ENCODE assay signal across 13 mouse cellular contexts in the genomic region with DNA sequence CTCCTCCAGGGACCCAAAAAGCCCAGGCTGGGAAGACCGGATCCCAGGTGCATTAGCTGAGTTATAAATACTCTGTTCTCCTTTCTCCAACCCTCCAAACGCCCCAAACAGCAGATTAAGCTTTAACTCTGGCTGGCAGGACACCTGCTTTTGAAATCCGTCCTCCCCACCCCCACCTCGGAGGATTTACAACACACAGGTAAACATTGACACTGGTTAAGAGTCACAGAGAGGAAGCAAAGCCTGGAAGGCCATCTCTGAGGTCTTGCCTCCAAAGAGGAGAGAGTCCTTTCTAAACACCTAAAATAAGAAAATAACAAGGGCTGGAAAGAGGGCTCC. TPM values are rescaled to one million over a fixed set of nuclear protein-coding genes. Genes with fewer than 3 reads are reported as not detected.
DNase-seq lines count a peak whose midpoint lies in the region; ATAC-seq and TF ChIP-seq lines count a peak whose summit lies in the region.
"Had no signal": no experiment of that assay in that cellular context is flagged by ENCODE, and none has a peak within 500 bp of the region (broad histone marks: within the 10 kb centered on the region; RNA-seq: fewer than 3 reads in every experiment).

No protein-coding gene starts in this region.

- no peak overlapping the region for H3K4me2 ChIP-seq in forebrain, embryonic 12.5 days
- no peak overlapping the region for H3K4me2 ChIP-seq in forebrain, embryonic 16.5 days (ENCODE audit: low read length)
- no peak overlapping the region for H3K4me2 ChIP-seq in kidney, postnatal 0 days (ENCODE audit: low read length)
- H3K4me2 ChIP-seq in liver, embryonic 15.5 days = peak overlapping the region; percentile 35
- no peak overlapping the region for H3K4me2 ChIP-seq in stomach, embryonic 14.5 days (replicated peaks; ENCODE audit: low read depth, low read length)
- H3K4me2 ChIP-seq: neural tube, embryonic 13.5 days had no signal

- no peaks in the 10 kb centered on the region for H3K27me3 ChIP-seq in forebrain, embryonic 12.5 days
- no peaks in the 10 kb centered on the region for H3K27me3 ChIP-seq in forebrain, embryonic 16.5 days (replicated peaks; ENCODE audit: control insufficient read depth, insufficient read depth, low read length)
- H3K27me3 ChIP-seq in kidney, postnatal 0 days (ENCODE audit: insufficient read depth, low read length) = no peaks in the 10 kb centered on the region
- no peaks in the 10 kb centered on the region for H3K27me3 ChIP-seq in liver, embryonic 15.5 days
- H3K27me3 ChIP-seq in stomach, embryonic 14.5 days (ENCODE audit: control insufficient read depth, insufficient read depth, low read length) = no peaks in the 10 kb centered on the region
- H3K27me3 ChIP-seq: neural tube, embryonic 13.5 days had no signal

- no peak for DNase-seq in kidney, postnatal 0 days (ENCODE audit: low spot score)
- no peak for DNase-seq in thymus, postnatal 14 days
- no peak for DNase-seq in heart, postnatal 10 days
- no peak for DNase-seq in embryo, embryonic 9.5 days (ENCODE audit: extremely low spot score)
- DNase-seq: gastrocnemius, postnatal 25 days; left cerebral cortex, postnatal 4 days; right cerebral cortex, postnatal 14 days had no signal

- no peaks in the 10 kb centered on the region for H3K36me3 ChIP-seq in forebrain, embryonic 12.5 days (replicated peaks)
- H3K36me3 ChIP-seq in forebrain, embryonic 16.5 days (ENCODE audit: control insufficient read depth, insufficient read depth) = no peaks in the 10 kb centered on the region
- H3K36me3 ChIP-seq in kidney, postnatal 0 days (ENCODE audit: insufficient read depth, low read length) = no peaks in the 10 kb centered on the region
- H3K36me3 ChIP-seq in liver, embryonic 15.5 days (replicated peaks) = no peaks in the 10 kb centered on the region
- H3K36me3 ChIP-seq in stomach, embryonic 14.5 days (ENCODE audit: control insufficient read depth, insufficient read depth, low read length) = no peaks in the 10 kb centered on the region
- H3K36me3 ChIP-seq: neural tube, embryonic 13.5 days had no signal

- no peaks in the 10 kb centered on the region for H3K9me3 ChIP-seq in forebrain, embryonic 12.5 days
- H3K9me3 ChIP-seq in forebrain, embryonic 16.5 days (ENCODE audit: control insufficient read depth, low read length) = no peaks in the 10 kb centered on the region
- H3K9me3 ChIP-seq in kidney, postnatal 0 days (replicated peaks; ENCODE audit: low read length) = no peaks in the 10 kb centered on the region
- no peaks in the 10 kb centered on the region for H3K9me3 ChIP-seq in liver, embryonic 15.5 days (replicated peaks)
- H3K9me3 ChIP-seq in stomach, embryonic 14.5 days (ENCODE audit: control insufficient read depth, low read depth, low read length) = no peaks in the 10 kb centered on the region
- H3K9me3 ChIP-seq: neural tube, embryonic 13.5 days had no signal

- H3K4me1 ChIP-seq in forebrain, embryonic 12.5 days = peaks cover 20% of the 10 kb centered on the region
- peaks cover 3% of the 10 kb centered on the region; the same call in 1 of the 2 replicates for H3K4me1 ChIP-seq in forebrain, embryonic 16.5 days (replicated peaks; ENCODE audit: control insufficient read depth, insufficient read depth, low read length)
- peaks cover 20% of the 10 kb centered on the region for H3K4me1 ChIP-seq in kidney, postnatal 0 days (replicated peaks; ENCODE audit: insufficient read depth, low read length)
- H3K4me1 ChIP-seq in liver, embryonic 15.5 days (replicated peaks) = peaks cover 13% of the 10 kb centered on the region; the same call in 1 of the 2 replicates
- peaks cover 29% of the 10 kb centered on the region; the same call in 1 of the 2 replicates for H3K4me1 ChIP-seq in stomach, embryonic 14.5 days (ENCODE audit: control insufficient read depth, insufficient read depth, low read length)

- 62% methylated on average over 4 of the region's 4 CpGs for WGBS in forebrain, embryonic 12.5 days
- 62% methylated on average over 4 of the region's 4 CpGs for WGBS in forebrain, embryonic 16.5 days
- 30% methylated on average over 4 of the region's 4 CpGs for WGBS in kidney, postnatal 0 days
- WGBS in liver, embryonic 15.5 days (ENCODE audit: insufficient replicate concordance) = 30% methylated on average over 4 of the region's 4 CpGs
- WGBS in stomach, embryonic 14.5 days = 31% methylated on average over 4 of the region's 4 CpGs

- H3K27ac ChIP-seq in forebrain, embryonic 12.5 days = 0 out of 2 replicates have a peak overlapping the region, but pooled peaks have one; percentile 19
- no peak overlapping the region for H3K27ac ChIP-seq in forebrain, embryonic 16.5 days (ENCODE audit: low read length)
- H3K27ac ChIP-seq in kidney, postnatal 0 days = peak overlapping the region; percentile 92
- H3K27ac ChIP-seq in liver, embryonic 15.5 days (replicated peaks) = peak overlapping the region; percentile 84
- H3K27ac ChIP-seq in stomach, embryonic 14.5 days (ENCODE audit: low read length) = peak overlapping the region; percentile 23; the same call in 1 of the 2 replicates
- H3K27ac ChIP-seq: neural tube, embryonic 13.5 days had no signal

- no peak overlapping the region for H3K9ac ChIP-seq in forebrain, embryonic 12.5 days
- H3K9ac ChIP-seq in forebrain, embryonic 16.5 days (replicated peaks; ENCODE audit: low read depth, low read length) = no peak overlapping the region
- peak overlapping the region; percentile 27; the same call in 1 of the 2 replicates for H3K9ac ChIP-seq in kidney, postnatal 0 days (ENCODE audit: low read depth, low read length)
- no peak overlapping the region for H3K9ac ChIP-seq in liver, embryonic 15.5 days
- H3K9ac ChIP-seq in stomach, embryonic 14.5 days (replicated peaks; ENCODE audit: low read depth, low read length) = no peak overlapping the region
- H3K9ac ChIP-seq: neural tube, embryonic 13.5 days had no signal

- ATAC-seq in forebrain, embryonic 12.5 days (ENCODE audit: low FRiP score) = no peak
- no peak for ATAC-seq in forebrain, embryonic 16.5 days
- ATAC-seq in kidney, postnatal 0 days (replicated peaks; ENCODE audit: low FRiP score, low read depth) = no peak
- ATAC-seq in liver, embryonic 15.5 days (ENCODE audit: insufficient read depth) = peak; percentile 67
- ATAC-seq in stomach, embryonic 14.5 days (ENCODE audit: insufficient number of reproducible peaks, insufficient read depth, low FRiP score, low read depth) = no peak

- H3K4me3 ChIP-seq in forebrain, embryonic 12.5 days (replicated peaks) = no peak overlapping the region
- no peak overlapping the region for H3K4me3 ChIP-seq in forebrain, embryonic 16.5 days (replicated peaks; ENCODE audit: low read length)
- no peak overlapping the region for H3K4me3 ChIP-seq in kidney, postnatal 0 days (replicated peaks; ENCODE audit: low read depth, low read length)
- peak overlapping the region; percentile 18; the same call in 1 of the 2 replicates for H3K4me3 ChIP-seq in liver, embryonic 15.5 days (replicated peaks)
- H3K4me3 ChIP-seq in stomach, embryonic 14.5 days (ENCODE audit: low read depth, low read length) = no peak overlapping the region
- H3K4me3 ChIP-seq: neural tube, embryonic 13.5 days had no signal

- intact Hi-C loops in heart, postnatal 10 days (cut with DNase I) = no loop called here

- TF ChIP-seq CTCF in kidney, postnatal 0 days (IDR thresholded peaks at IDR 0.05; ENCODE audit: low read depth) = no peak

RNA-seq across cellular contexts. Expression of a gene that starts 28.6 kb away (rescaled TPM):
- polyA plus RNA-seq in forebrain, embryonic 12.5 days (2016; fragmentation: Nextera tagmentation; extraction: Ambion mirVana) = 6.7 and 10.3 TPM in 2 replicates
- polyA plus RNA-seq in forebrain, embryonic 16.5 days (2015; fragmentation: Nextera tagmentation; extraction: Ambion mirVana) = 10.2 and 14.9 TPM in 2 replicates
- 15.6 and 20.4 TPM in 2 replicates for polyA plus RNA-seq in kidney, postnatal 0 days (2015; fragmentation: Nextera tagmentation; extraction: Ambion mirVana)
- 2.0 and 2.8 TPM in 2 replicates for polyA plus RNA-seq in liver, embryonic 15.5 days (2015; fragmentation: Nextera tagmentation; extraction: Ambion mirVana)
- 6.8 and 7.0 TPM in 2 replicates for polyA plus RNA-seq in stomach, embryonic 14.5 days (2014; fragmentation: Nextera tagmentation; extraction: Ambion mirVana)
- 1 to 10 TPM; 1.1 to 1.4 TPM for total RNA-seq in heart, postnatal 10 days (2021)
- total RNA-seq: common myeloid progenitor, adult 5-6 weeks had no signal
